Mouse (Mus musculus): ENCODE data around the gene Trim28. TPM values are rescaled to one million over a fixed set of nuclear protein-coding genes. Genes with fewer than 3 reads are reported as not detected.

Gene Trim28
- 371 and 417 TPM in 2 replicates for polyA plus RNA-seq (2012)

DNA sequence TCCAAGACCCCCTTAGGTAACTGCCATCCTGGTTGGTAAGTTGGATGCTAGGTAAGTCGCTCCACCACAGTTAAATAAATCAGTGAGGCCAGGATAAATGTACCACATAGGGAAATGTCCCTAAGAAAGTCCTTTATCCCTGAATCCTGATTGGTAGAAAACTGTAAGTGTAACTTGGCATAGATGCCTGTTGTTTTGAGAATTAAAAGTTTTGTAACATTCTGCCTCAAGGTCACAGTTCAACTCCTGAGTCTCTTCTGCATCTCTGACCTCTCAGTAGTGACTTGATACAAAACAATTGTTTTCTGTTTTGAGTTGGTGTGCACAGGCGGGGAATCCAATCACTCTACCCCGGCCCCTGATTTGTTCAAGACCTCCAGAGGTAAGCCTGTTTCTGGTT lies at the start of gene Trim28:
Gene Trim28, plus strand, starts transcription at position 264 of the 400 bp plus-strand sequence.

DNA sequence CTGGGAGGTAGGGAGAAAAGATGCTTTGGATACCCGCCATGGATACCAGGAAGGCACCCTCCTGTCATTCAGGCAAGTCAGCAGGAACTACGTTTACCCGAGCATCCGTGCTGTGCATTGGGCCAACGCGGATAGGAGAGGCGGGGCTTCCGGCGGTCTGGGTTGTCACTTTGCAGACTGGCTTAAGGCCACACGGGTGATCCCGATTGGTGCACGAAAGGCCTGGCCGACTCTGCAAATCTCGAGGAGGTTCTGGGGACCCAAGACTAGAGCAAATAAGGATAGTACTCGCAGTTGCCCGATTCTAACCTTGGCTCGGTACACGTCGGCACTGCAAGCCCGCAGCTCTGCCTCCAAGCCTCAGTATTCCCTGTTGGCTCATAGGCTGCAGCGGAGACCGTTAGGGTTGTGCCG lies 33.2 kb upstream of the Trim28 start, which contains the start of gene Zfp324:
Gene Zfp324, plus strand, starts transcription at position 161 of the 414 bp plus-strand sequence.

GRCm38 (mm10) chr7:12977682-12978389 lies 21.1 kb upstream of the Trim28 start, which contains the start of gene Zfp446:
Gene Zfp446 (plus strand): TSS chr7:12977848.

DNA sequence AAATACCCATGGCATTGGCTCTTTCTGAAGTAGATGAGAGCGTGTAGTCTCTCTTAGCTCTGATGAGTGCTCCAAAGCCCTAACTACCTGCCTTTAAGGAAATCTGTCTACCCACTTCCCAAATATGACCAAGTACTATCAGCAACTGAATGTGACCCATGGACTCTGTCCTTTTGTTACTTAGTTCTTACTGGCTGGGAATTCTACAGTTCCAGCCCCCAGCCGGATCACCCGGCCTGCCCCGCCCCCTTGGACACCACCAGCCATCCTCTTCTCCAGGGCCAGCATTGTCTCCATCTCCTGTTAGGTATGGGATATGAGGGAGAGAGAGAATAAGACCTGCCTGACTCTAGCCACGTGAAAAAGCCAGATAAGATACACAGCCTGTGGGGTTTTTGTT lies 861 bp upstream of the Trim28 start, which contains the start of gene Slc27a5:
Gene Slc27a5, minus strand, starts transcription at position 140 of the 400 bp plus-strand sequence.

DNA sequence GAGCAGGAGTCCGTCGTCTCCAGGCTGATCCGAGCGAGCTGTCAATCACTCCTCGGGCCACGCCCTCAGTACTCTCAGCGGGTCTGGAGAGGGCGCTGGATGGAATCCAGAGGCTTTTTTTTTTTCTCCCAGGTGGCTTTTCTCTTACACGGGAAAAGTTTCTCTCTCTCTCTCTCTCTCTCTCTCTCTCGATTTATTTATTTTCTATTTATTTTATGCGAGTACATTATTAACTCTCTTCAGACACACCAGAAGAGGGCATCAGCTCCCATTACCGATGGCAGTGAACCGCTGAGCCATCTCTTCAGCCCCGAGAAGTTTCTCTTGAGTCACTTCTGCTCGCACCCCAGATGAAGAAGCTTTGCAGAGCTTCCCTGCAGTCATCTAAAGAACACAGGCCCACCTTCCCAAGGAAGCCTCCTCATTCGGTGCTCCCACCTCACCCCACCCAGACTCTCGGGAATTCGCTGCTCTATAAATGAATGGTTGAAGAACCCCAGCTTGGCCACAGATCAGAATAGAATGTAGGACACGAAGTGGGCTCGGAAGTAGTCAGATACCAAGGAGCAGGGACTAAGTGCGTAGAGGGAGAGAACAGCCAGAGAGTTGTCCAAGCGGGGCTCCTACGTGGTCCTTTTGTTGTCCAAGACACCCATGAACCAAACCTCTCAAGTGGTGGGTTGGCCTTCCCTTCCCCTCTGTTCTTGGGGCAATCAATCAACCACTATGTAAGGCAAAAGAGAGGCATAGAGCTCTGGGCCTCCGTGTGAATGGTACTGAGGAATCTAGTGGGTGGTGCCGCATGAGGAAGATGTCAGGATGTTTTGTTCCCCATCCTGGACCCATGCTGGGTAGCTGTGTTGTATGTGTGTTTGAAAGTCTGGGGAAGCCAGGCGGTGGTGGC lies 11.3 kb downstream of the Trim28 start, which contains the start of gene Zbtb45:
Gene Zbtb45, minus strand, starts transcription at position 30 of the 904 bp plus-strand sequence.

GRCm38 (mm10) chr7:13034148-13034977 lies 35.4 kb downstream of the Trim28 start, which contains the start of gene Chmp2a:
Gene Chmp2a (minus strand): TSS chr7:13034807.

DNA sequence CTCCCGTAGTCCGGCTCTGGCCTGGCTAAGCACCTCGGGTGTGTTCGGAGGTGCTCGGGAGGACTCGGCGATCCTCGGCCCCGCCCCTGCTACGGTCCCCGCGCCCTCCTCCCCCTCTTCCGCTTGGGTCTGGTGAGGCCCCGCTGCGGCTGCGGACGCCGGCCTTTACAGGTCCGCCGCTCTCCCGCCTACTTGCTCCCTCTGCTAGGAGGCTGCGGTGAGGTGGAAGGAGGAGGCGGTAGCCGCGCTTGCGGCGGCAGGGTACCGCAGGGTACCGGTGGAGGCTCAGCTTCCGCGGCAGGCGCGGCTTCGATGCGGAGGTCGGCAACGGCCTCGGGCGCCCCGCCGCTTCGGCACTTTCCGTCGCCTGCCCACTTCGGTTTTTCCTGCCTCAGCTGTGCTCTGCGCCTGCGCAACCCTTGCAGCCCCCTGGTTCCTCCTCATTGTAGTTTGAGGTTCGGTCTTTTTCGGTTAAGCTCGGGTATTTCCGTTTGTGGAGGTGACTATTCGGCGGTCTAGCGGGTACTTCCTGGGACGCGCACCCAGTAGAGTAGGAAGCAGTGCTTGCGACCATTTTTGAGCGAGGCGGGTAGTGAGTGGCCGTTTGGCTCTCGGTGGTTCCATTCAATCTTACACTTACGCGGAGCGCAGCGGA lies 39.1 kb downstream of the Trim28 start, which contains the start of gene Ube2m:
Gene Ube2m, minus strand, starts transcription at position 375 of the 655 bp plus-strand sequence.

DNA sequence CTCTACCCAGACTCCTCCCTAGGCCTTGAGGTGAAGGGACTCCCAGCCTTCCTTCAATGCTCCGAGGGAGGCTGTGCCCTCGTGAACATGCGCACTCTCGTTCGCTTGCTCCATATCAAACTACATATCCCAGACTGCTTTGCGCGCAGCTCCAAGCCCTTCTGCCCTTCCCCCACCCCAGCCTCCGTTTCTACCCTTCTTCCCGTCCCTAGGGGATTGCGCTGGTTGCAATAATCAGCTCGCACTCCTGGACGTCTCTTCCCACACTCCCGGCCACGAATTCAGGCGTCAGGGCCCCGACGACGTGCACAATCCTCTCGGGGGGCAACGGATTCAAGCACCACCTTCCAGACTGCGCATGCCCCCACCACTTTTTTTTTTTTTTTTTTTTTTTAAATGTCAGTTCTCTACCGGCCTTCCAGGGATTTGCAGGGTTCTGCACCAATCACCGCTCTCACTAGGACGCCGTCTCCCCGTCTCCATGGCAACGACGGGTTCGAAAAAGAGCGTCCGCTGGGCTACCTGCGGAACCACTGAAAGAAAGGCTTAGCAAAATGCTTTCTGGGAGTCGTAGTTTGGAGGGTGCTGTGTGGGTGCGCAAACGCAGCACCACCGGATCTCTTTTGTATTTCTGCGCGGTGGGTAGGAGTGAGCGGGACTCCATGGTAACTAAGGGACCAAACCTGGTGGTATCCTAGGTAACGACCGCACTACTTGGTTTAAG lies 55.5 kb downstream of the Trim28 start, which contains the start of gene Mzf1:
Gene Mzf1, minus strand, starts transcription at position 478 of the 724 bp plus-strand sequence.

Other genes with a start within 250 kb of the Trim28 start
- gene Zscan18, start 195.5 kb upstream of the Trim28 start, polyA plus RNA-seq (2012), result 2.8 and 5.4 TPM in 2 replicates
- 0.15 and 0.24 TPM in 2 replicates for gene Zfp329, start 180.3 kb upstream of the Trim28 start, polyA plus RNA-seq (2012)
- gene Zfp110, start 164.4 kb upstream of the Trim28 start, polyA plus RNA-seq (2012), result 1.4 and 2.0 TPM in 2 replicates
- 0.24 and 0.38 TPM in 2 replicates for gene Zfp128, start 117.9 kb upstream of the Trim28 start, polyA plus RNA-seq (2012)
- gene Zscan22, start 101.3 kb upstream of the Trim28 start, polyA plus RNA-seq (2012), result 2.4 and 3.0 TPM in 2 replicates
- gene Rps5, start 76.8 kb upstream of the Trim28 start, polyA plus RNA-seq (2012), result 3,057 and 3,219 TPM in 2 replicates
- gene Rnf225, start 71.7 kb upstream of the Trim28 start, polyA plus RNA-seq (2012), result 2.0 and 2.5 TPM in 2 replicates
- gene Zfp324, start 33.3 kb upstream of the Trim28 start, polyA plus RNA-seq (2012), result 3.0 and 3.8 TPM in 2 replicates
- 4.6 and 4.9 TPM in 2 replicates for gene Zfp446, start 21.3 kb upstream of the Trim28 start, polyA plus RNA-seq (2012)
- not detected in 2 replicates for gene Slc27a5, start 922 bp upstream of the Trim28 start, polyA plus RNA-seq (2012)
- 75.2 and 96.9 TPM in 2 replicates for gene Zbtb45, start 10.9 kb downstream of the Trim28 start, polyA plus RNA-seq (2012)
- gene Chmp2a, start 35.7 kb downstream of the Trim28 start, polyA plus RNA-seq (2012), result 222 and 231 TPM in 2 replicates
- 259 and 281 TPM in 2 replicates for gene Ube2m, start 39.2 kb downstream of the Trim28 start, polyA plus RNA-seq (2012)
- gene Mzf1, start 55.6 kb downstream of the Trim28 start, polyA plus RNA-seq (2012), result 1.3 and 1.6 TPM in 2 replicates
- gene Vmn1r85, start 96.1 kb downstream of the Trim28 start, polyA plus RNA-seq (2012), result 0.01 TPM in 1 of 2 replicates, not detected in the other
- gene Vmn1r86, start 120.8 kb downstream of the Trim28 start, polyA plus RNA-seq (2012), result not detected in 2 replicates
- 0.02 TPM in 1 of 2 replicates, not detected in the other for gene Vmn1r87, start 141.0 kb downstream of the Trim28 start, polyA plus RNA-seq (2012)
- 0.01 TPM in 2 replicates for gene Vmn1r88, start 160.5 kb downstream of the Trim28 start, polyA plus RNA-seq (2012)
- not detected in 2 replicates for gene Vmn1r89, start 213.9 kb downstream of the Trim28 start, polyA plus RNA-seq (2012)

Data from megakaryocyte-erythroid progenitor cell, adult 5 weeks (primary cell).